Mouse (Mus musculus) limb, embryonic 13.5 days (tissue): ENCODE results near the gene St6galnac3. TPM values are rescaled to one million over a fixed set of nuclear protein-coding genes. Genes with fewer than 3 reads are reported as not detected.
A peak's percentile ranks its signal among the peaks of the same experiment; 100 is the strongest.

Source experiments
- ATAC-seq: fragments of 200-750 bp; cut with Nextera tagmentation; 2 replicates; pipeline ENCODE4 v1.8.0; 2017; ENCODE audit warnings: low read depth, moderate number of reproducible peaks, moderate TSS enrichment; ENCODE audit not compliant: low FRiP score
- H3K27ac ChIP-seq: fragments of 300-500 bp; sonication (generic); 2 replicates; pipeline ENCODE4 v1.5.1; 2015; ENCODE audit warnings: inconsistent platforms, mild to moderate bottlenecking, moderate library complexity
- H3K27me3 ChIP-seq: fragments of 300-500 bp; sonication (generic); 2 replicates; pipeline ENCODE4 v1.6.1; 2015; ENCODE audit warnings: mild to moderate bottlenecking, inconsistent platforms
- H3K36me3 ChIP-seq: fragments of 300-500 bp; sonication (generic); 2 replicates; pipeline ENCODE4 v1.6.1; 2015; ENCODE audit warnings: inconsistent platforms, mild to moderate bottlenecking, moderate library complexity
- H3K4me1 ChIP-seq: fragments of 300-500 bp; sonication (generic); 2 replicates; pipeline ENCODE4 v1.6.1; 2015; ENCODE audit warnings: inconsistent platforms
- H3K4me2 ChIP-seq: fragments of 300-500 bp; sonication (generic); replicated peaks from 2 replicates; pipeline ENCODE4 v1.6.1; 2015; ENCODE audit warnings: inconsistent platforms, mild to moderate bottlenecking, moderate library complexity
- H3K4me3 ChIP-seq: fragments of 300-500 bp; sonication (generic); 2 replicates; pipeline ENCODE4 v1.5.1; 2015; ENCODE audit warnings: moderate library complexity, mild to moderate bottlenecking, inconsistent platforms
- H3K9ac ChIP-seq: fragments of 300-500 bp; sonication (generic); 2 replicates; pipeline ENCODE4 v1.6.1; 2015; ENCODE audit warnings: mild to moderate bottlenecking, inconsistent platforms
- H3K9me3 ChIP-seq: fragments of 300-500 bp; sonication (generic); 2 replicates; pipeline ENCODE4 v1.6.1; 2016; ENCODE audit warnings: inconsistent platforms
- WGBS: fragments of 180-500 bp; shearing (Covaris S2); methylation state at CpG from one replicate; pipeline ENCODE4 v1.1.7; 2015; 5-methylcytosine and 5-hydroxymethylcytosine counted together
- polyA plus RNA-seq: library from polyadenylated mRNA; unstranded; fragments of >200 nt; fragmentation: Nextera tagmentation; extraction: Ambion mirVana; gene quantifications from 2 replicates; pipeline ENCODE4 v1.2.1, GENCODE M21; 2015

St6galnac3 gene
- polyA plus RNA-seq, 1 experiment from 2014 or later = 53.7 TPM

DNA sequence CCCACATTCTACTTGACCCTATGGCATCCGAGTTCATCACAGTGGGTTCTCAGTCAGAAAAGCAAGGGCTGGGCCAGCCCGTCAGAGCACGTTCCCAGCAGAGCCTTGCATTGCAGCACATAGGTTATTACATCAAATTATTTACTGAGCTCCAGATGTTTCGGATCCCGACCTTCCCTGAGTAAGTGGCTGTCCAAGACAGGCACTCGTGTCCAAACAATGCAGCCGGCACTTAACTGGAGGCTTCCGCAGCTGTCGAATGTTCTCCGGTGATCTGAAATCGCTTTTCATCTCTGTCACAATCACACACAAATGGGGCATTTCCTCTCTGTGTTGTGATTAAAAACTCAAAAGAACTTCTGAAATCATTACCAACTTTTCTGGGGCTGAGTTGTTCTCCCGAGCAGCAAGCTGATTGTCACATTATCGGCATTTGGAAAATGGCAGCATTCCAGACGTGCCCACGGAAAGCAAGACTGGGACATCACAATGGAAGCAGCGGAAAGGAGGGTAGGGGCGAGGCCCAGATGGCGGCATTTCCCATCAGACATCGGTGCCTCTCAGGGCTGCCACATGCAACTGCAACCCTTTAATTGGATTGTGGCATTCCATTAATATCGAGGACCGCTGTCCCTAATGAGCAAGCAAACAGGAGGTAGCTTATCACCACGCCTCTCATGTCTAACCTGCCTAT lies 428.5 kb downstream of the St6galnac3 start:
- 59% methylated on average over 22 of the region's 22 CpGs for WGBS
- no peak for ATAC-seq
- H3K4me2 ChIP-seq = no peak overlapping the region

DNA sequence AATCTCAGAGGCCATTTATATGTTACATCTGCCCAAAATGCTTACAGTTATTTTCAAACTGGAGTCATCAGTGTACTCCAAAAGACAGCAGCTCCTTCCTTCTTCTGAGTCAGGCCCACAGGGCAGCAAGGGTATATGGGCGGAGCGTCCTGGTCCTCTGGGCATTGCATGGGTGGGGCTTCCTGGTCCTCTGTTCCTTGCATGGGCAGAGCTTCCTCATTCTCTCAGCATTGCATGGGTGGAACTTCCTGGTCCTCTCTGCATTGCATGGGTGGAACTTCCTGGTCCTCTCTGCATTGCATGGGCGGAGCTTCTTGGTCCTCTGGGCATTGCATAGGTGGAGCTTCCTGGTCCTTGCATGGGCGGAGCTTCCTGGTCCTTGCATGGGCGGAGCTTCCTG lies 432.1 kb downstream of the St6galnac3 start:
- Histone ChIP-seq H3K4me1 (peaks cover 4% of the 10 kb centered on the region), H3K9ac (no peak overlapping the region), H3K27ac (no peak overlapping the region), H3K4me3 (no peak overlapping the region), H3K9me3 (no peaks in the 10 kb centered on the region), H3K36me3 (no peaks in the 10 kb centered on the region), H3K4me2 (no peak overlapping the region), H3K27me3 (no peaks in the 10 kb centered on the region)
- 86% methylated on average over 5 of the region's 5 CpGs for WGBS
- ATAC-seq = no peak

More for the DNA sequence above, 428.5 kb downstream of the St6galnac3 start:
- H3K27me3 ChIP-seq = no peaks in the 10 kb centered on the region
- no peak overlapping the region for H3K4me3 ChIP-seq
- H3K27ac ChIP-seq = no peak overlapping the region
- no peaks in the 10 kb centered on the region for H3K36me3 ChIP-seq
- H3K9ac ChIP-seq = no peak overlapping the region
- H3K9me3 ChIP-seq = no peaks in the 10 kb centered on the region
- H3K4me1 ChIP-seq = peaks cover 15% of the 10 kb centered on the region

GRCm38 (mm10) chr3:153292363-153292762 lies 432.6 kb downstream of the St6galnac3 start:
- ATAC-seq = no peak
- no peak overlapping the region for H3K27ac ChIP-seq
- H3K4me1 ChIP-seq = peaks cover 4% of the 10 kb centered on the region
- H3K9ac ChIP-seq = no peak overlapping the region
- no peak overlapping the region for H3K4me3 ChIP-seq
- no peak overlapping the region for H3K4me2 ChIP-seq
- H3K9me3 ChIP-seq = no peaks in the 10 kb centered on the region
- no peaks in the 10 kb centered on the region for H3K36me3 ChIP-seq
- WGBS = 87% methylated on average over 9 of the region's 9 CpGs
- H3K27me3 ChIP-seq = no peaks in the 10 kb centered on the region

- H3K4me3 ChIP-seq = no peak overlapping the region
- no peak for ATAC-seq
- H3K27ac ChIP-seq = no peak overlapping the region
- no peaks in the 10 kb centered on the region for H3K27me3 ChIP-seq
- no peak overlapping the region for H3K9ac ChIP-seq
- H3K36me3 ChIP-seq = no peaks in the 10 kb centered on the region
- H3K9me3 ChIP-seq = no peaks in the 10 kb centered on the region
- WGBS = 89% methylated on average over 6 of the region's 6 CpGs
- no peak overlapping the region for H3K4me2 ChIP-seq
- H3K4me1 ChIP-seq = peaks cover 4% of the 10 kb centered on the region
Measured at GRCm38 (mm10) chr3:153291406-153292045, 433.4 kb downstream of the St6galnac3 start.

DNA sequence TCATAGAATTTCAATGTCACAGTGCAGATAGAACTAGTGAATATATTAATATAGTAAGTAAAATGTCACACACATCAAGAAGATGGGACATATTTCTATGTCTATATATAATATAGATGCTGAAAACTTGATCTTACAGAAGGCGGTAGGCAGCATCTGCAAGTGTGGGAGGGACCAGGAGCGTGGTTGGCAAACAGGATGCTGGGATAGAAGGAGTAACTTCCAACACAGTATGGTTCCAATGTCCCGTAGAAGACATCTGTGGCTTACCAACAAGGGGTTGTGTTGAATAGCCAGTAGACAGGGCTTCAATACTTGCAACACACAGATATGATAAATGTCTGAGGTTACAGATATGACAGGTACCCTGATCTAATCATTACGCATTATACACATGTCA lies 435.0 kb downstream of the St6galnac3 start:
- Histone ChIP-seq H3K27ac (no peak overlapping the region), H3K9me3 (no peaks in the 10 kb centered on the region), H3K27me3 (no peaks in the 10 kb centered on the region), H3K4me1 (peaks cover 4% of the 10 kb centered on the region), H3K9ac (no peak overlapping the region), H3K4me2 (no peak overlapping the region), H3K36me3 (no peaks in the 10 kb centered on the region), H3K4me3 (no peak overlapping the region)
- ATAC-seq = no peak
- WGBS = 91% methylated on average over 4 of the region's 4 CpGs

GRCm38 (mm10) chr3:153287564-153287963 lies 437.4 kb downstream of the St6galnac3 start:
- ATAC-seq = no peak
- WGBS = 93% methylated on average over 4 of the region's 4 CpGs
- no peak overlapping the region for H3K27ac ChIP-seq
- no peak overlapping the region for H3K4me3 ChIP-seq
- H3K9me3 ChIP-seq = no peaks in the 10 kb centered on the region
- H3K9ac ChIP-seq = no peak overlapping the region
- H3K27me3 ChIP-seq = no peaks in the 10 kb centered on the region
- H3K4me2 ChIP-seq = no peak overlapping the region
- no peaks in the 10 kb centered on the region for H3K36me3 ChIP-seq
- H3K4me1 ChIP-seq = peaks cover 6% of the 10 kb centered on the region

GRCm38 (mm10) chr3:153287081-153287480 lies 437.9 kb downstream of the St6galnac3 start:
- ATAC-seq = no peak
- H3K27me3 ChIP-seq = no peaks in the 10 kb centered on the region
- 96% methylated on average over 6 of the region's 6 CpGs for WGBS
- no peaks in the 10 kb centered on the region for H3K9me3 ChIP-seq
- no peaks in the 10 kb centered on the region for H3K36me3 ChIP-seq
- no peak overlapping the region for H3K27ac ChIP-seq
- H3K9ac ChIP-seq = no peak overlapping the region
- no peak overlapping the region for H3K4me3 ChIP-seq
- peaks cover 6% of the 10 kb centered on the region for H3K4me1 ChIP-seq
- no peak overlapping the region for H3K4me2 ChIP-seq

- Histone ChIP-seq H3K9me3 (no peaks in the 10 kb centered on the region), H3K36me3 (no peaks in the 10 kb centered on the region), H3K27me3 (no peaks in the 10 kb centered on the region), H3K4me2 (no peak overlapping the region), H3K4me1 (peaks cover 11% of the 10 kb centered on the region), H3K4me3 (no peak overlapping the region), H3K9ac (no peak overlapping the region), H3K27ac (no peak overlapping the region)
- 79% methylated on average over 16 of the region's 16 CpGs for WGBS
- ATAC-seq = no peak
Measured at GRCm38 (mm10) chr3:153282123-153282765, 442.7 kb downstream of the St6galnac3 start.

- no peak overlapping the region for H3K27ac ChIP-seq
- whole genome bisulfite sequencing = 80% methylated on average over 5 of the region's 5 CpGs
- no peak for ATAC-seq
- H3K9me3 ChIP-seq = peaks cover 11% of the 10 kb centered on the region; the same call in 1 of the 2 replicates
- H3K9ac ChIP-seq = no peak overlapping the region
- peaks cover 19% of the 10 kb centered on the region for H3K4me1 ChIP-seq
- no peak overlapping the region for H3K4me3 ChIP-seq
- no peaks in the 10 kb centered on the region for H3K27me3 ChIP-seq
- H3K36me3 ChIP-seq = no peaks in the 10 kb centered on the region
- H3K4me2 ChIP-seq = no peak overlapping the region
Measured at GRCm38 (mm10) chr3:153278249-153278648, 446.7 kb downstream of the St6galnac3 start.

DNA sequence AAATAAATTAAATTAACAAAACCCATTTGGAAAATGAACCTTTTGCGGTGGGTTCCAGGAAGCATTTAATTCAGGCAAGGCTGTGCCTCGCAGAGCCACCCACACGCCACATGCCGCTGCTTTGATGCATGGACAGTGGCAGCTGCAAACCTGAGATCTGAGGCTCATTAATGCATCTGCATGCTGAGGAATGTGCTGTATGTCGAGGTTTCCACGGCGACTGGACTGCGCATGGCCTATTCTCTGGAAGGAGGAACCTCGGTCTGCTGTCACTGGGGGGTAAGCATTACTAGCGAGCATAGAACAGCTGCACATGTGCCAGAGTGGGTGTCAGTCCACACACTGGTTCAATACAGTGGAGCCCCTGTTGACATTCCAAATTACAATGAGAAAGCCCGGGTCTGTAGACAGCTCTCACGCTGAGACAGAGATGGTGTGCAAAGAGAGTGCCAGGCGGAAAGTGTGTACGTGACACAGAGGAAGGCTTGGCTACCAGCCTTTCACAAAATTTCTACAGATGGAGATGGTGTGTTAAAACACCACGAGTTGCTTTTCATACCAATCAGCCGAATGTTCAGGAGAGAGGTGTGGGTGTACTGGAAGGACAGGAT lies 447.5 kb downstream of the St6galnac3 start:
- Histone ChIP-seq H3K4me2 (peak overlapping the region; percentile 46), H3K4me1 (peaks cover 19% of the 10 kb centered on the region), H3K9ac (no peak overlapping the region), H3K36me3 (no peaks in the 10 kb centered on the region), H3K27ac (no peak overlapping the region), H3K9me3 (peaks cover 11% of the 10 kb centered on the region; the same call in 1 of the 2 replicates), H3K4me3 (0 out of 2 replicates have a peak overlapping the region, but pooled peaks have one; percentile 2), H3K27me3 (no peaks in the 10 kb centered on the region)
- 18% methylated on average over 16 of the region's 16 CpGs for WGBS
- ATAC-seq = peak; percentile 90

DNA sequence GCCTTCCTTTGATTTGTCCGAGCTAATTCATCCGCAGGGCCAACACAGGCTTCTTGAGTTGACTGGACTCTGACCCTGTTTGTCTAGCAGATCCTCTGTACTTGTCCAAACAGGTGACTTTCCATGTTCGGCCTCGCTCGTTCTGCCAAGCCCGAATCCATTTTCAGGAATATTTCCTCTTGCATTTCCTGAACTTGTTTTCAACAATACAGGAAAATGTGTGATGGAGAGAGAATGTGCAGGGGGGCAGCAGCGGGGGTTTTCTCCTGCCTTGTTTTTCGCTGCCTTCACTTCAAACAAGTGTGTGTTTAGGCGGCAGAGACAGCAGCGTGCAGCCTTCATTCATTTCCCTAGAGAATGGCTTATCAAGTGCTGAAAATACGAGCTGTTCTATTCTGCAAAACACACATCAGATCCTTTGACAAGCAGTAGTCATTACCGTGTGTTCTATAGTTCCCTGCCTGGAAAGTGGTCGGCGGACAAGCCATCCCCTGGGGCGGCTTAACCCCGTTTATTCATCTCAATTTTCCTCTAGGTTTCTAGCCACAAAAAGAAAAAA lies 448.1 kb downstream of the St6galnac3 start:
- Histone ChIP-seq H3K9me3 (peaks cover 11% of the 10 kb centered on the region; the same call in 1 of the 2 replicates), H3K27ac (no peak overlapping the region), H3K4me1 (peaks cover 19% of the 10 kb centered on the region), H3K4me2 (peak overlapping the region; percentile 46), H3K9ac (no peak overlapping the region), H3K36me3 (no peaks in the 10 kb centered on the region), H3K4me3 (0 out of 2 replicates have a peak overlapping the region, but pooled peaks have one; percentile 2), H3K27me3 (no peaks in the 10 kb centered on the region)
- peak; percentile 29; the same call in 1 of the 2 replicates for ATAC-seq
- 29% methylated on average over 16 of the region's 16 CpGs for WGBS
